Mouse (Mus musculus): ENCODE data around the gene Xrcc1. TPM values are rescaled to one million over a fixed set of nuclear protein-coding genes. Genes with fewer than 3 reads are reported as not detected.

The Xrcc1 gene
- polyA plus RNA-seq, 1 experiment from 2014 or later = 174 TPM

DNA sequence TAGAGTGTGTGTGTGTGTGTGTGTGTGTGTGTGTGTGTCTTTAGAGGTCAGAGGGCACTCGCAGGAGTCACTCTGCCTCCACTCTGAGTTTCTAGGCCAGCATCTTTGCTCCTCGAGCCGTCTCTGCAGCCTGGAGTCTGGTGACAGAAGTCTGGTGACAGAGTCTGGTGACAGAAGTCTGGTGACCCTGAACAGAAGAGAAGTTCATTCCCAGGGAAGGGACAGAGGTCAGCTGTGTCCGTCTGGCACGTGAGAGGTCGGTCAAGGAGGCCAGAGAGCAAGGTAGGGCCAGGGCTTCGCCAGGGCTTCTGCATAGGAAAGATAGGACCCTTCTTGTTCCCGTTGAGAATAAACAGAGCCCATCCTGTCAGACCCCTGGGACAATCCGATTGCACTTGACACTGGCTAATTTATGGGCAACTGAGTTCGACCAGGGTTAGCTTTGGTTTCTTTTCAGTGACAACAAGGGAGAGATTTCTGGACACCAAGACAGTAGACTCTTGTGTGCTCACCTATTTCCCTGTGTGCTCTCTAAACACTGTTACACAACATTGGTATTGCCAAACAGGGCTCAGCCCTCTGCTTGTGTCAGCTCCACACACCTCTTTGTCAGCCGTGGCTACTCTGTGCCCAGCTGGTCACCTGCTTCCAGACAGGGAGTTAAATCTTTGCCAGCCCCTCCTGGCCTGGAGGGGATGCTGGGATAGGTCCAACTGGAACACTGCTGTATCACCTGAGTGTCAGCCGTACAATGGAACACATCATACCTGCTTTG is 6.1 kb downstream of the Xrcc1 start:
- Histone ChIP-seq H3K4me3 (no peak overlapping the region), H3K36me3 (replicated peaks) (peaks cover 90% of the 10 kb centered on the region), H3K9me3 (0 out of 2 replicates have a peak, but pooled peaks cover 6% of the 10 kb centered on the region), H3K27ac (no peak overlapping the region), H3K4me1 (peaks cover 10% of the 10 kb centered on the region), H3K27me3 (ENCODE audit: poor library complexity, severe bottlenecking) (no peaks in the 10 kb centered on the region)
- WGBS = 92% methylated on average over 12 of the region's 12 CpGs
- no peak for DNase-seq (ENCODE audit: extremely low spot score, low spot score)

DNA sequence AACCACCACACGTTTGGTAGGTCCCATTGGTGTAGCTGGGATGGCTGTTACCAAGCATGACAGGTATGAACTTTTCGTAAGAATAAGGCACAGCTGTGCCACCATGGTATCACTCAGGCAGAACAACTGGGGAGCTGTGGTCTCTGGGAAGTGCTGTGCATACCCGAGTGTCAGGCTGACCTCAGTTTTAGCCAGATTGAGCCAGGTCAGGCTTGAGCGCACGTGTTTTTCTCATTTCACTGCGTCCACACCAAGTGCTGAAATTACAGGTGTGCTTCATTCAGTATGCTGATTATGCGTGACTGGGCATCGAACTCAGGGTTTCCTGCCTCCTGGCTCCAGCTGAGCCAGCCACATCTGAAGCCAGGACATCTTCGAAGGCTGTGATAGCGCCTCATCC is 9.7 kb downstream of the Xrcc1 start:
- no peak overlapping the region for H3K4me3 ChIP-seq
- no peak for DNase-seq (ENCODE audit: extremely low spot score, low spot score)
- no peak overlapping the region for H3K27ac ChIP-seq
- no peaks in the 10 kb centered on the region for H3K4me1 ChIP-seq
- 0 out of 2 replicates have a peak, but pooled peaks cover 6% of the 10 kb centered on the region for H3K9me3 ChIP-seq
- no peaks in the 10 kb centered on the region for H3K27me3 ChIP-seq (ENCODE audit: poor library complexity, severe bottlenecking)
- peaks cover 95% of the 10 kb centered on the region for H3K36me3 ChIP-seq (replicated peaks)
- WGBS = 92% methylated on average over 10 of the region's 10 CpGs

DNA sequence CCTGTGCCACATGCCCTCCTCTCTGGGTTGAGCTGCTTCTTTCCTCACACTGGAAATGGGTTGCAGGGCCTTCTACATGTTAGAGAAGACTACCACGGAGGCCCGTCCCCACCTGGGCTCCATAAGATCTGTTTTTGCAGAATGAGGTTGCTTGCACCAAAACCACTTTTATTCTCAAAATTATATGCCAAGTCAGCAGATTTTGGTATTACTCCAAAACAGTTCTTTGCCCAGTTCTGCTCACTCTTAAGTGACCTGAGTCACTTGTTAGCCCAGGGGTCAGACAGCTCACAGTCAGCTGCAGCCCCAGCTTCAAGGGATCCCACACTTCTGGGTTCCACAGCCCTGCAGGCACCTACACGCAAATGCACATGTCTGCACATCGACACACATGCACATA is 15.4 kb downstream of the Xrcc1 start:
- H3K36me3 ChIP-seq (replicated peaks) = peaks cover 95% of the 10 kb centered on the region
- H3K27ac ChIP-seq = no peak overlapping the region
- H3K9me3 ChIP-seq = 0 out of 2 replicates have a peak, but pooled peaks cover under 1% of the 10 kb centered on the region
- WGBS = 93% methylated on average over 4 of the region's 4 CpGs
- H3K27me3 ChIP-seq (ENCODE audit: poor library complexity, severe bottlenecking) = no peaks in the 10 kb centered on the region
- no peak for DNase-seq (ENCODE audit: extremely low spot score, low spot score)
- no peak overlapping the region for H3K4me3 ChIP-seq
- H3K4me1 ChIP-seq = no peaks in the 10 kb centered on the region

DNA sequence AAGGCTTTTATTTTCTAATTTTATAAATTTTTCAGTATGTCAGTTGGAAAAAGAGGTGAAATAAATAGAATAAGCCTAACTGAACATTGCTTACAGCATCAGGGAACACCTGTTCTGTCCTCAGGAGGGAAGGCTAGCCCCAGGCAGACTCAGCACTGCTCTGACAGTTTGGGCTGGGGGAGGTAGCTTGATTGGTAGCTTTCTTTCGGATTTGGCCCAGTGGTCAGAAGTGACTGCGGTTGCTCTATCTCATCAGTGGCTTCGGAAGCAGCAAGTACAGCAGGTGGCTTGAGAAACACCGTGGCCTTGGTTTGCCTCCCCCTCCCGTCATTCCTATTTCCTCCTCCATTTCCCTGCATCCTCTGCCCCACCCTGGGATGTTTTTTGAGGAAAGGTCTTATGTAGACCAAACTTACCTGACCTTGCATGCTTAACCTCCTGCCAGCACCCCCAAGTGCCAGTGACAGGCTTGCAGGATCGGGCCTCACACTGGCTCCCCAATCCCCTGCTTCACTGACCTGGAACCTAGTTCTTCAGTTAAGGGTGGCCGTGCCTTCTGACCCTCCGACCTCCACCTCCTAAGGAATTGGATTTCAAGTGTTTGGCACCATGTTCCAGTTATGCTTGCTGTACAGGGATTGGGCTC is 17.2 kb downstream of the Xrcc1 start:
- no peak for DNase-seq (ENCODE audit: extremely low spot score, low spot score)
- Histone ChIP-seq H3K9me3 (no peaks in the 10 kb centered on the region), H3K4me3 (no peak overlapping the region), H3K27ac (no peak overlapping the region), H3K4me1 (no peaks in the 10 kb centered on the region), H3K36me3 (replicated peaks) (peaks cover 99% of the 10 kb centered on the region), H3K27me3 (ENCODE audit: poor library complexity, severe bottlenecking) (no peaks in the 10 kb centered on the region)
- WGBS = 93% methylated on average over 8 of the region's 8 CpGs

DNA sequence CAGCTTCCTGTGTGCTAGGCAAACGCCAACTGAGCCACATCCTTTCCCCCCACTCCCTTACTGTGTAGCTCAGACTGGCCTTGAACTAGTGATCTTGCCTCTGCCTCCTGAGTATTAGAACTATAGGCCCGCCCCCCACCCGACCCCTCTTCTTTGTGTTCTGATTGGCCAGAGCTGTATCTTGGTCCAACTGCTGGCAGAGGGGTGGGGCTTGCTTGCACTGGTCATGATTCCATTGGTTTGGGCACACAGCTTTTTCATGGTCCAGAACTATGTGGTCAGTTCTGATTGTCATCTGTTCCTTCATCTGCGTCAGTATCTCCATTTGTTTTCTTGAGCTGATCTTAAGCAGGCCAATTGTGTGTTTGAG is 17.7 kb downstream of the Xrcc1 start:
- Histone ChIP-seq H3K27ac (no peak overlapping the region), H3K4me1 (no peaks in the 10 kb centered on the region), H3K36me3 (replicated peaks) (peaks cover 99% of the 10 kb centered on the region), H3K9me3 (no peaks in the 10 kb centered on the region), H3K4me3 (no peak overlapping the region), H3K27me3 (ENCODE audit: poor library complexity, severe bottlenecking) (no peaks in the 10 kb centered on the region)
- 82% methylated on average over 4 of the region's 4 CpGs for WGBS
- DNase-seq (ENCODE audit: extremely low spot score, low spot score) = no peak

DNA sequence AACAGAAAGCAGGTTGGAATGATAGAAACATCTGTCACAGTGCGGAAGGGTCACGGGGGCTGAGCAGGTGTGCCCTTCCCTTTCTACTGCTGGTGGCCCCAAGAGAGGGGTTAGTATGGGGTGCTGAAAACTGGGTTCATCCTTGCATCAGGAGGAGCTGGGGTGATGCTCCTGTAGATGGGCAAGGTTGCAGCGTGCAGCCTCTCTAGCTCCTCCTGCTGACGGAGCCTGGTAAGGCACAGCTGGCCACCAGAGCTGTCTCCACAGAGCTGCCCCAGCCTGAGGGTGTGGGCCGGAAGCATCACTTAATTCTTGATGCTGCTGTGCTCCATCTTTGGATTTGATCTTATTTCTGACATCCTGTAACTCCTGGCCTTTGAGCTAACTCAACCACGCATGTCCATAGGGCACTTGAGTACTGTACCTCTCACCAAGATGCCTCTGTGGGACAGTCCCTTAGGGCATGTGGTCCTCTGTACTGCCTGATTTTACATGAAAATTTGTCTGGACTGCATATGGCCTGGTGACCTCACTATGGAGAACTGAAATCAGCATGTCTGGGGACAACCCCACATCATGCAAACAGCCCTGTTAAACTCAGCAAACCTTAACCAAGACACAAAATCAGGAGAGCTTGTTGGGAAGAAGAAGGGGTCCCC is 18.6 kb downstream of the Xrcc1 start:
- no peak overlapping the region for H3K4me3 ChIP-seq
- H3K36me3 ChIP-seq (replicated peaks) = peaks cover 98% of the 10 kb centered on the region
- H3K4me1 ChIP-seq = no peaks in the 10 kb centered on the region
- H3K27ac ChIP-seq = no peak overlapping the region
- H3K27me3 ChIP-seq (ENCODE audit: poor library complexity, severe bottlenecking) = no peaks in the 10 kb centered on the region
- DNase-seq (ENCODE audit: extremely low spot score, low spot score) = peak; percentile 58
- H3K9me3 ChIP-seq = no peaks in the 10 kb centered on the region
- 63% methylated on average over 6 of the region's 6 CpGs for WGBS

DNA sequence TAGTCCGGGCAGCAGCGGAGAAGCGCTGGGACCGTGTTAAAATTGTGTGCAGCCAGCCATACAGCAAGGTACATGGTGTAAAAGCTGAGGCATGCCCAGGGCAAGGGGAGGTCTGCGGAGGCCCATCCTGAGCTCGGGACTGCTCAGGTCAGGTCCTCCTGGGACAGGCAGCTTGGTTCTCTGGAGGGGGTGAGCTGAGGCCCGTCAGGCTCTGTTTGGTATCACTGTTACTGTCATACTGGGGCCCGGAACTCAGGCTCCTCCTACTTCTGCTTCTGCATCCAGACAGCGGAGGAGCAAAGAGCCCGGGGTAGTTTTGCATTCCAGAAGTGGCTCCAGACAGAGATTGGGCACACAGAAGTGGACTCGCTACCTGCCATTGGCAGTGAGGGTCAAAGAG is 19.5 kb downstream of the Xrcc1 start:
- Histone ChIP-seq H3K4me1 (no peaks in the 10 kb centered on the region), H3K36me3 (replicated peaks) (peaks cover 98% of the 10 kb centered on the region), H3K27me3 (ENCODE audit: poor library complexity, severe bottlenecking) (no peaks in the 10 kb centered on the region), H3K9me3 (no peaks in the 10 kb centered on the region), H3K4me3 (no peak overlapping the region), H3K27ac (no peak overlapping the region)
- DNase-seq (ENCODE audit: extremely low spot score, low spot score) = no peak
- whole genome bisulfite sequencing = 97% methylated on average over 11 of the region's 11 CpGs

DNA sequence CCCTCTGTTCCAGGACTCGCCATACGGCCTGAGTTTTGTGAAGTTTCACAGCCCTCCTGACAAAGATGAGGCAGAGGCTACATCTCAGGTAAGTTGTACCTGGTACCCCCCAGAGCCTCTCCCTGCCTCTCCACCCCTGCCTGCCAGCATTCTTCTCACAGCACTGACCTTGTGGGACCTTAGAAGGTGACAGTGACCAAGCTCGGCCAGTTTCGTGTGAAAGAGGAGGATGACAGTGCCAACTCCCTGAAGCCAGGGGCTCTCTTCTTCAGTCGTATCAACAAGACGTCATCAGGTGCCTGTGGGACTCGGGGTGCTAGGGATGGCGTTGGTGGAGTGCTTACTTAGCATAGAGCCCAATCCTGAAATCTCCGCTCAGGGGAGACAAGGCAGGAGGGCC is 20.1 kb downstream of the Xrcc1 start:
- no peaks in the 10 kb centered on the region for H3K9me3 ChIP-seq
- no peak for DNase-seq (ENCODE audit: extremely low spot score, low spot score)
- no peak overlapping the region for H3K27ac ChIP-seq
- no peaks in the 10 kb centered on the region for H3K27me3 ChIP-seq (ENCODE audit: poor library complexity, severe bottlenecking)
- peaks cover 98% of the 10 kb centered on the region for H3K36me3 ChIP-seq (replicated peaks)
- 95% methylated on average over 9 of the region's 9 CpGs for WGBS
- no peak overlapping the region for H3K4me3 ChIP-seq
- no peaks in the 10 kb centered on the region for H3K4me1 ChIP-seq

DNA sequence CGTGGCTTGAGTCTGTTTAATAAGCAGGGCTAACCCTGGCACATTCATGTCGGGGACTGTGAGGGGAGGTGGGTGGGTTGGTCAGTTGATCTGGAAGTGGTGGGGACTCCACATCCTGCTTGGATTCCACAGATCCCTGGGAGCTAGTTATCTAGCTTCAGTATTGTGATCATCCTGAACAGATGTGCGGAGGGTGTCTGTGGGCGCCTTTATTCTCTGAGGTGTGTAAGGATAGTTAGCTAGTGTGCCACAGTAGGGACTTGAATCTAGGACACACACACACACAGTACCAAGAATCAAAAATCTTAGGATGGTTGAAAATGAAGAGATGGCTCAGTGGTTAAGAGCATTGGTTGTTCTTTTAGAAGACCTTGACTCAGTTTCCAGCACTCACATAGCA is 22.4 kb downstream of the Xrcc1 start:
- no peak for DNase-seq (ENCODE audit: extremely low spot score, low spot score)
- no peaks in the 10 kb centered on the region for H3K9me3 ChIP-seq
- no peak overlapping the region for H3K4me3 ChIP-seq
- 93% methylated on average over 4 of the region's 4 CpGs for WGBS
- H3K27ac ChIP-seq = no peak overlapping the region
- H3K27me3 ChIP-seq (ENCODE audit: poor library complexity, severe bottlenecking) = no peaks in the 10 kb centered on the region
- peaks cover 98% of the 10 kb centered on the region for H3K36me3 ChIP-seq (replicated peaks)
- H3K4me1 ChIP-seq = peaks cover 4% of the 10 kb centered on the region

DNA sequence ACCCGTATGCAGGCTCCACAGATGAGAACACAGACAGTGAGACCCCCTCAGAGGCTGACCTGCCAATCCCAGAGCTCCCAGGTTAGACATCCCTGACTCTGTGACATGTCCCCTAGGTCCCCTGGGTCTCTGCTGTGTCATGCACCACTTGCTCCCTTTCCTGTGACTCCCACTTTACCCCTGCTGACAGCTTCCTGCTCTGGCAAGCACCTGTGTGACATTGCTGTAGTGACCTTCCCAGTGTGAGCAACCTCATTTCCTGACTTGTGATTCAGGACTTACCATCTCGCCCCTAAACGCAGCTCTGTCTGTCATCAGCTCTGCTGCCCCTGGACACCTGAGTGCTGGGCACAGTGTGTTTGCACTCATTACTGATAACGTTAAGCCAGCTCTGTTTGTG is 25.0 kb downstream of the Xrcc1 start:
- Histone ChIP-seq H3K27me3 (ENCODE audit: poor library complexity, severe bottlenecking) (no peaks in the 10 kb centered on the region), H3K4me1 (peaks cover 10% of the 10 kb centered on the region), H3K27ac (no peak overlapping the region), H3K36me3 (replicated peaks) (peaks cover 85% of the 10 kb centered on the region), H3K9me3 (no peaks in the 10 kb centered on the region), H3K4me3 (no peak overlapping the region)
- no peak for DNase-seq (ENCODE audit: extremely low spot score, low spot score)
- 86% methylated on average over 4 of the region's 4 CpGs for WGBS

DNA sequence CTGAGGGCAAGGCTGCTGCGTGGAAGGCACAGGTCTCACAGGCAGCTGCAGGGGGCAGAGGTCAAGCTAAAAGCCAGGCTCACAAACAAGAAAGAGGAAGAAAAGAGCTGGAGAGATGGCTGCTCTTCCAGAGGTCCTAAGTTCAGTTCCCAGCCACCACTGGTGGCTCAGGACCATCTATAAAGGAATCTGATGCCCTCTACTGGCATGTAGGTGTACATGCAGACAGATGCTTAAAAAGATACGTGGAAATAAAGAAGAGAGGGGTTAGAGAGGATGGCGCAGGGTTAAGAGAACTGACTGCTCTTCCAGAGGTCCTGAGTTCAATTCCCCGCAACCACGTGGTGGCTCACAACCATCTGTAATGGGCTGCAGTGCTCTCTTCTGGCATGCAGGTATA is 26.4 kb downstream of the Xrcc1 start:
- H3K4me3 ChIP-seq = no peak overlapping the region
- WGBS = 54% methylated on average over 5 of the region's 5 CpGs
- peaks cover 10% of the 10 kb centered on the region for H3K4me1 ChIP-seq
- H3K9me3 ChIP-seq = no peaks in the 10 kb centered on the region
- peaks cover 71% of the 10 kb centered on the region for H3K36me3 ChIP-seq (replicated peaks)
- no peak for DNase-seq (ENCODE audit: extremely low spot score, low spot score)
- H3K27me3 ChIP-seq (ENCODE audit: poor library complexity, severe bottlenecking) = no peaks in the 10 kb centered on the region
- no peak overlapping the region for H3K27ac ChIP-seq

DNA sequence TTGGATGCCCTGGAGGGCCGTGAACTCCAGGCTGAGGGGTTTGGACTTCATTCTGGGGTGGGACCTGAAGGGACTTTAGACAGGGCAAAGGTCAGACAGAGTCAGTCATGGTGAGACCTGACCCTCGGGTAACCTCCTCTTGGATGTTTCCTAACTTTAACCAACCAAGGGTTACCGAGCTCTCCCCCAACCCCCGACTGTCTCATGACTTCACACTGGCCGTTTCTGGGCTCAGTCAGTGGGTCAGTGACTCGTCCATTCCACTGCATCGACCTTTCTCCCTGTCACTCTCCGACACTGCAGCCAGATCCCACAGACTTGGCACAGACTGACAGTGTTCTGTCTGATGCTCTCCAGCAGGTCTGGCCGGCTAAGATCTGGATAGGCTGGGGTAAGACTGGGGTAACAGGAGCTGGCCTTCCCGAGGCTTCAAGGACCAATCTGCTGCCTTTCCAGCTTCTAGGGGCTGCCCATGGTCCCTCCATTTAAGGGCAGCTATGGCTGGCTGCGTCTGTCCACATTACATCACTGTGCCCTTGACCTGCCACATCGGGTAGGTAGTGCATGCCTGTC is 28.2 kb downstream of the Xrcc1 start:
- Histone ChIP-seq H3K27me3 (ENCODE audit: poor library complexity, severe bottlenecking) (no peaks in the 10 kb centered on the region), H3K4me1 (peaks cover 10% of the 10 kb centered on the region), H3K4me3 (no peak overlapping the region), H3K9me3 (no peaks in the 10 kb centered on the region), H3K36me3 (replicated peaks) (peaks cover 53% of the 10 kb centered on the region), H3K27ac (no peak overlapping the region)
- DNase-seq (ENCODE audit: extremely low spot score, low spot score) = no peak
- WGBS = 64% methylated on average over 12 of the region's 12 CpGs

DNA sequence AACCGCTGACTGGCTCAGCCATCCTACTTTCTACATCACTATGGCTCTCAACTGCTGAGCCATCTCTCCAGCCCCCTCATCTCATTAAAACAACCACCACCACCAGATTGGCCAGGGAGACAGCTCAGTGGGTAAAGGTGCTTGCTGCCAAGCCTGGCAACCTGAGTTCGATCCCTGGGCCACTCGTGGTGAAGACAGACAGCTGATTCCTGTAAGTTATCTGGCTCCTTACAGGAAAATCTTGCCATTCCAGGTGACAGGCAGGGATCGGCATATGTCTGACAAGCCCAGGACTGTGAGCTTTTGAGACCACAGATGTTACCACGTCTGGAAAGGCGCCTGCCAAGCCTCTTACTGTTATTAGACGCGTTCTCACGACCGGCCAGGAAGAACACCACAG is 31.7 kb downstream of the Xrcc1 start:
- H3K9me3 ChIP-seq = no peaks in the 10 kb centered on the region
- H3K27ac ChIP-seq = no peak overlapping the region
- WGBS = 95% methylated on average over 10 of the region's 10 CpGs
- peaks cover 19% of the 10 kb centered on the region for H3K36me3 ChIP-seq (replicated peaks)
- H3K4me3 ChIP-seq = no peak overlapping the region
- no peaks in the 10 kb centered on the region for H3K27me3 ChIP-seq (ENCODE audit: poor library complexity, severe bottlenecking)
- peaks cover 10% of the 10 kb centered on the region for H3K4me1 ChIP-seq
- DNase-seq (ENCODE audit: extremely low spot score, low spot score) = no peak
